ENCODE assay signal across 13 mouse cellular contexts in genomic region chr2:62495407-62495806, GRCm38 (mm10).
"Had no signal": no experiment of that assay in that cellular context is flagged by ENCODE, and none has a peak within 500 bp of the region (broad histone marks: within the 10 kb centered on the region; RNA-seq: fewer than 3 reads in every experiment).

No protein-coding gene starts in this region.

- DNase-seq: lung, adult 18-20 months; lung, embryonic 14.5 days; lung, postnatal 10 days; lung, postnatal 4 days; midbrain, embryonic 14.5 days; retina, postnatal 1 day; right cerebral cortex, postnatal 14 days; right cerebral cortex, postnatal 4 days; spleen, adult 18-20 months; thymus, adult 2 months; thymus, postnatal 25 days; thymus, postnatal 4 days had no signal

- ATAC-seq: midbrain, embryonic 16.5 days had no signal
